Mouse (Mus musculus): ENCODE results near the gene Zfp426.

Zfp426 gene

GRCm38 (mm10) chr9:20492527-20493233 is at the start of gene Zfp426:
Gene Zfp426, minus strand, starts transcription at chr9:20492746.
- DNase-seq: peak; percentile 92 to 93

- no peak for DNase-seq
Observed at GRCm38 (mm10) chr9:20536598-20536997, 44.1 kb upstream of the Zfp426 start.

- DNase-seq: peak; percentile 66 to 83
Observed at GRCm38 (mm10) chr9:20534326-20534926, 41.9 kb upstream of the Zfp426 start.

GRCm38 (mm10) chr9:20521306-20521957 is 28.9 kb upstream of the Zfp426 start, which contains the start of gene Zfp266:
Gene Zfp266, minus strand, starts transcription at chr9:20521417.
- peak; percentile 97 for DNase-seq

DNA sequence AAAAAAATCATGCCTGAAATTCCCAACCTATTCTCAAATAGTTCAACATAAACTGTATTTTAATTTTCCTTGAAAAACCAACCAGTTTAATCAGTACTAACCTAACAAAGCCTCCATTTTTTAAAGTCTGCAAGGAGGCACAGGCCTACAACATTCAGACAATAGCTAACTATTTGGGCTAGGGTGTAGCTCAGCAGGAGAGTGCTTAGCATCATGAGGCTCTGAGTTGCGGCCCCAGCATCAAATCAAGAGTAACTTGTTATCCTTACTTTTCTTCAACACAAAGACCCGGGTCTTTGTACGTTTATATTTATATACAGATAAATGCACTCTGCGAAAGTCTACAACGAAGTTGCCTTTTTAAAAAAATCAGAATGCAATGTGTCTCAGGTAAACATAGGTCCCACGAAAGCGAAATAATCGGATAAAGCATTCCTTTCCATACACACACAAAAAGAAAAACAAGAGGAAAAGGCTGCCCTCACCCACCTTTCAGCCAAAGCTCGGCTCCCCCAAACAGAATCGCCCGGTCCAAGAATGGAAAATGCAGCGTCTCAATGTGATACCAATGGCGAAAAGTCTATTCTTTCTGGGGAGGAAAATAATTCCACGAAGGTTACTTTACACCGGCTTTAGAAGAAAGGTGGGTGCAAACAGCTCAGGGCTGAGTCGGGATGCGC is 28.1 kb upstream of the Zfp426 start:
- peak in 1 of 2 experiments; percentile 34 for DNase-seq

DNA sequence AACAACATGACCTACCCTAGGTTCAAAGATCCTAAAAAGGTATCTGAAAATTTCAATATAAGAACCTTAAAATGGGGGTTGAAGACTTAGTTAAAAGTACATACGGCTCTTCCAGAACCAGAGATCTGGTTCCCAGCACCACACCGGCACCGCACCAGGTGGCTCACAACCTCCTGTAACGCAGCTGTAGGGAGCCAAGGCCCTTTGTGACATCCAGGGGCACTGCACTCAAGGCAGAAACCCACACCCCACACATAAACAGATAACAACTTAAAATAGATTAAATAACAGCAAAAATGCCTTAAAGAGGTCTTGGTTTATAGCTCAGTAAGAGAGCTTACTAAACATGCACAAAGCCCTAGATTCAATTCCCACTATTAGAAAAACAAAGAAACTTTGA is 27.4 kb upstream of the Zfp426 start:
- no peak for DNase-seq

GRCm38 (mm10) chr9:20518708-20519107 is 26.2 kb upstream of the Zfp426 start:
- no peak for DNase-seq

DNA sequence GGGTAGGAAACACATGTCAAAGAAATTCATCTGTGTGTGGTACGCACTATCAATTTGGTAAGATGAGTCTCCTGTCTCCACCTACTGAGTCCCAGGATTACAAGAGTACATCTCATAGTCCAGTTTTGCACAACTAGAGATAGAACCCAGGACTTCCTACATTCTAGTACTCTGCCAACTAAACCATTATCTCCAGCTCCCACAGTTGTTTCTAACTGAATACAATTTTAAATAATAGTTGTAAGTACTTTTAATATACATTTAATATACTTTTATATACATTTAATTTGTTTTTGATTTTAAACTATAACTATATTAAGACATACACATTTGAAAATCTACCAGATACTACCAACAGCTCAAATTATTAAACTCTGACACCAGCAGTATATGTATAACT is 25.2 kb upstream of the Zfp426 start:
- no peak for DNase-seq

DNA sequence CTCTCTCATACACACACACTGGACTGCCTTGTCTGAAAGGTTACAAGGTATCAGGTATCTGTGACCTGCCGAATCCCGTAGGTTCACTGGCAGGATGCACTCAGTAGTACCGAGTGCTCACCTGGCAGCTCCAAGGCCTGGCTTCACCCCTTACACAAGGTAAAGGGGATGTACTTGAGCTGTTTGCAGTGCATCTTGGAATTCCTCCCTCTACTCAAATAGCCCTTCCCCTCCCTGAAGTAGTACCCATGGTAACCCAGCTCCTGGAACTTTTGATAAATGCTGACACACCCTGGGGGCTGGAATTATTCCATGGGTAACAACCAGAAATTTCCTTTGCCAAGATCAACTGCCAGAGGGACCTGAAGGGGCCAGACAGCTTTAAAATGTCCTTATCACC is 21.5 kb upstream of the Zfp426 start:
- no peak for DNase-seq

GRCm38 (mm10) chr9:20512714-20513113 is 20.2 kb upstream of the Zfp426 start:
- no peak for DNase-seq

DNA sequence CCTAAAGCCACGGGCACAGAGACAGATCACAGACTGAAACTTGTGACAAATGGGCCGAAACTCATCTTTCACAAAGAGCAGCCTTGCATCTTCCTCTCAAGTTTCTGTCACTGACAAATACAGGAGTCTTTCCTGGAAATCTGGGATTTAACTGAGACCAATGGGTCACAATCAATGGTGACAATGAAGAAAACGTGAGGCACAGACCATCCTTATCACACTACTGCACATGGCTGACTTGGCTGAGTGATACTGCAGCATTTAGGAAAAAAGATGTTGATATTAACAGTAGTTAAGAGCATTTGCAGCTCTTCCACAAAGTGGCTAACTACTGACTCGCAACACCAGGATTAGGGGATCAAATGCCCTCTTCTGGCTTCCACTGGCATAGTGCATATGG is 19.1 kb upstream of the Zfp426 start:
- no peak for DNase-seq

- DNase-seq: no peak
Observed at GRCm38 (mm10) chr9:20510346-20510745, 17.8 kb upstream of the Zfp426 start.

DNA sequence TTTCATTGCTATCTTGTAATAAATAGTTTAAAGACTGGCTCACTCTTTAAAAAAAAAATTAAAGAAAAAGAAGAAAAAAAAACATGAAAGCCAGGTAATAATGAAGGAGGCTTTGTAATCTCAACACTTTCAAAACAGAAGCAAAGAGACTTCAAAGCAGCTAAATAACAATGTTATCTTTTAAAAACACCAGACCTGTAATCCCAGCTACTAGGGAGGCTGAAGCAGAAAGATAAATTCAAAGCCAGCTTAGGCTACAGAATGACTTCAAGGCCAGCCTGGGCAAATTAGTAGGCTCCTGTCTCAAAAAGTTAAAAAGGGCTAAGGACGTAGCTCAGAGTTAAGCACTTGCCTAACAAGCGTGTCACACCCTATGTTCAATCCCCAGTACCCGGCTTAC is 17.1 kb upstream of the Zfp426 start:
- no peak for DNase-seq

GRCm38 (mm10) chr9:20504801-20505200 is 12.3 kb upstream of the Zfp426 start:
- no peak for DNase-seq

DNA sequence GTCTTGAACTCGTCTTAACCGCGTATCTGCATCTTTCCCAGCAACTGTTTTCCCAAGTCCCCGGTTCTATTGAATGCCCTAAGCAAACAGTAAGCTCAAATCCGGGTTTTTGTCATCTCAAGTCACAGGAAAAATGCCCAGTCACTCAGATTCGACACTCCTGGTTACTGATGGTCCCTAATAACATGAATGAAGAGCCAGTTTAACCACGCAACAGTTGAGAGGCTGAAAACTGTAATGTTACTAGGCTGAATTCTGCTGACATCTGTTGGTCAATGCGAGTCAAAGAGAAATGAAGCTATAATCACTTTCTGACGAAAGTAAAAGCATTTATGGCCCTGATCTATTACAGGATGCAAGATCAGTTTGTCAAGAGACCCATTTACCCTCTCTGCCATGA is 735 bp upstream of the Zfp426 start:
- DNase-seq: peak in 1 of 2 experiments; percentile 43

- peak in 1 of 2 experiments; percentile 29 for DNase-seq
Observed at GRCm38 (mm10) chr9:20491858-20492526, 554 bp downstream of the Zfp426 start.

- no peak for DNase-seq
Observed at GRCm38 (mm10) chr9:20489536-20489935, 3.0 kb downstream of the Zfp426 start.

GRCm38 (mm10) chr9:20479396-20479795 is 13.2 kb downstream of the Zfp426 start:
- peak; percentile 56 to 69 for DNase-seq

DNA sequence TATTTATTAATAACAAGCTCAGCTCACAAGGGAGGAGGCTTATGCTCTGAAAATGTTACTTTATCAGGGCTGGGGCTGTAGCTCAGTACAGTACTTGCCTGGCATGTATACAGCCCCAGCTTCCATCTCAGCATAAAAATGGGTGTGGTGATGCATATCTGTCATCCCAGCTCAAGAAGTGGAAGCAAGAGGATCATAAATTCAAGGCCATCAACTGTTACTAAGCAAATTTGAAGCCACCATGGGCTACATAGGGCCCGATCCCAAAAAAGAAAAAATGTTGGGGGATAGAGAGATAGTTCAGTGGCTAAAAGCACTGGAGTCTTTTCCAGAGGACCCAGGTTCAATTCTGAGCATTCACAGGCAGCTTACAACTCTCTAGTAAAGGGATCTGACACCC is 15.9 kb downstream of the Zfp426 start:
- DNase-seq: no peak

DNA sequence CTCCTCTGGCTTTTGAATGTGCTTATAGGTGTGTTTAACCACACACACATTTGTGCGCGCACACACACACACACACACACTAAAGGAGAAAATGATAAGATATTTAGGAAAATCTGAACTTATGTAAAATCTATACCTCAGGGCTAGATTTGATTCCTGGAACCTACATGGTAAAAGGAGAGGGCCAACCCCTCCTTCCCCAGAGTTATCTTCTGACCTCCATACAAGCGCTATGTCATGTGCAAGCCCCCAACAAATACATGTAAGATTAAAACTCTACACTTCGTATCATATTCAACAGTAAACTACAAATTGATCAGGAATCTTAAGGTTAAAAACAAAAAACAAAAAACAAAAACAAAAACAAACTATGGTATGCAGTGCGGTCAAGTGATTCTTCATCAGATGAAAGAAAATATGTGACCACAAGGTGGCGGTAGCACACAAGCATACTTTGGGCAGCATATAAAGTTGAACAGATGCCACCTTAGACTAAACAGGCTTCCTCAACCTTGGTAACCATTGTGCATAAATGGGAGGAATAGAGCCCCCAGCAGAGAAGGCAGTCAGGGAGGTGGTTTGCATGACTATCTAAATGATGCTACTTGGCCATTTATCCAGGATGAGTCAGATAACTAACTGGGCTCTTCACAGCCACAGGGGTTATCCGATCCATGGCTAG is 25.6 kb downstream of the Zfp426 start:
- DNase-seq: peak; percentile 83 to 93

DNA sequence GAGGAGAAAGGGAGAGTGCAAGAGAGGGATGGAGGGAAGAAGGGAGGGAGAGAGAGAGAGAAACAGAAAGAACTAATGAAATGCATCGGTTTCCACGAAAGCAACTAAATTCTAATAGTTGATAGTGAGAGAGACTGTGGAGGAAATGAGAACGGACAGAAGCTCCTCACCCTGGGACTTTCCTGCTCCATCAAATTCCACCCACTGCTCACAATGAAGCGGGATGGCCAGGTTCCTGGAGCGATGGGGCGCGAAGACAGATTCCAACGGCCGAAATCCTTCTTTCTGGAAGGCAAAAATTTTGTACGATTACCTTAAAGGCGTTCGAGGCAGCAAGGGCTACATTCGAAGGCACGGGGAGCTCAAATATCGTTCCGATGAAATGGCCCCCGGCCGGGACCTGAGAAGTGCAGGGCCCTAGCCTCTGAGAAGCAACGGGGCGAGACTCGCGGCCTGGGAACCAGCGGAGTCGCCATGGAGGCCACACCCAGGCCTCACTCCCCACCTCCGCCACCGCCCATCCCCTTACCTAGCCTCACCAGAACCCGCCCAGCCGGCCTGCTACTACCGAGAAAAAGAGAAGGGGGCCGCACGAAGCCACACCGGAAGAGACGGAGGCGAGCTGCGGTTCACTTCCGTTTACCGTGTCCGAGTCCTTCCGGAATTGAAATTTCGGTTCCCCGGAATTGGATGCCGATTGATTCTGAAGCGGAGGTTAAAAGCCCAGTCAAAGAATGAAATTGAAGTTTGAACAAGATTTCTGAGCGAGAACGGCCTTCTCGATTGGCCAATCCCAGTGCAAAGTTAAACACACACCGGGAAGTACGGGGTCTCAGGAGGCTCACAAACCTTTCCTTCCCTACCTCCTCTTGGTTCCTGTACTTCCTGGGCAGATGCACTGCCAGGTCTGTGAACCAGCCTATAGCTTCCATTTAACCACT is 32.9 kb downstream of the Zfp426 start, which contains the start of gene Zfp26:
Gene Zfp26 (minus strand): TSS at position 786 of the 941 bp plus-strand sequence.
- peak; percentile 84 to 86 for DNase-seq

Measured in cerebellum, postnatal 10 days (tissue).